Mouse (Mus musculus): ENCODE measurements around the gene Rbfox1. TPM values are rescaled to one million over a fixed set of nuclear protein-coding genes. Genes with fewer than 3 reads are reported as not detected.

The Rbfox1 gene
- polyA plus RNA-seq, 1 experiment from 2014 or later, result 4.7 TPM

DNA sequence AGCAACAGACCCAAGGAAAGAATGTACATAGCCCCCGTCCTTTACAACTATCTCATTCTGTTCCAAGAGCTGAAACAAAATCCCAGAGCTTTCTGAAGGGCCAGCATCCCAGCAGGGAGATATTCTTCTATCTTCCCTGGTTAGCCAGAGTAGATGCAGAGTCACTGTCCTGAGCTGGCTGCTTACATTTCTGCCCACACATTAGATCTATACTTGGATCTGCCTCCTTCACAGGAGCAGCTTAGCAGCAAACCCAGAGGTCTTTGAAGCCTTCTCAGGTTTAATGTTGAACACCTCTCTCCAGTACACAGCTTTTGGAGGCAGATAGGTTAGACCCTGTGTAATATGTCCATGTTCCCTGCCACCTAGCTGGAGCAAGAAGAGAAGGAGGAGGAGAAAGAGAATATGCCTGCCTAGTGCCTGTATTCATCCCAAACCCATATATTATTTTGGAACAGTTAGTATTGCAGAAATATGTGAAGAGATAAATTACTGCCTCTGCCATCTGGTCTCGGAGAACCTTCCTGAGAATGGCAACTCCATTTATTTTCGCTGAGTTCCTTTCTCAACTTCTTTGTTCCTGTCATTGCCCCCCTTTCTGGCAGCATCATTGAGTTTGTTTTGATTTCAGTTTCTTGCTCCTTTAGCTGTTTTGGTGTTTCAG lies 640.5 kb downstream of the Rbfox1 start:
- Histone ChIP-seq H3K9ac (ENCODE audit: low read length) (no peak overlapping the region), H3K36me3 (ENCODE audit: control insufficient read depth, insufficient read depth, low read length) (no peaks in the 10 kb centered on the region), H3K27ac (replicated peaks in 1 of 2; ENCODE audit: control insufficient read depth in 1 of 2, insufficient read depth in 1 of 2, low read depth in 2 of 2, low read length in 2 of 2) (no peak overlapping the region), H3K9me3 (ENCODE audit: control insufficient read depth, low read length) (no peaks in the 10 kb centered on the region), H3K4me1 (ENCODE audit: control insufficient read depth in 2 of 2, insufficient read depth in 2 of 2, low read length in 2 of 2) (no peaks in the 10 kb centered on the region), H3K4me2 (ENCODE audit: low read length) (no peak overlapping the region), H3K4me3 (ENCODE audit: control insufficient read depth in 1 of 2, insufficient read depth in 1 of 2, low read depth in 1 of 2, low read length in 2 of 2) (no peak overlapping the region), H3K27me3 (ENCODE audit: control insufficient read depth, insufficient read depth, low read length) (no peaks in the 10 kb centered on the region)
- no peak for ATAC-seq (ENCODE audit: insufficient number of reproducible peaks, insufficient read depth, low FRiP score, low read depth)
- WGBS, result 65% methylated on average over 3 of the region's 3 CpGs

DNA sequence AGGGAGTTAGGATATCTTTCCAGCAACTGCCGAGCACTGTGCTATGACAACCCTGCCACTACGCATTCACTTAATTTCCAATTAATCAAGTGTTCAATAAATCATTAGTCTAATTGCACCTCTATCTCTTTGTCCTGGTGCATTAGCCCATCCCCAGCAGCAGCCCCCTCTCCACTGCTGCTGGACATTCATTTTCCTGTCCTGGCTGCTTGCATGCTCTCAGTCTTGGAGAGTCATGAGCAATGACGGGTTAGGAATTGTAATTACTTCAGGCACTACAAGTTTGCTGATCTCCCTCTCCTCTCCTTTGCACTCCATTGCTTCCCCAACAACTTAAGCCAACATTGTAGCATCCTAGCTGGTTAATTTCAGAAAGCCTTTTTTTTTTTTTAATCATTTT lies 646.3 kb downstream of the Rbfox1 start:
- Histone ChIP-seq H3K9ac (ENCODE audit: low read length) (no peak overlapping the region), H3K27ac (replicated peaks in 1 of 2; ENCODE audit: control insufficient read depth in 1 of 2, insufficient read depth in 1 of 2, low read depth in 2 of 2, low read length in 2 of 2) (no peak overlapping the region), H3K27me3 (ENCODE audit: control insufficient read depth, insufficient read depth, low read length) (no peaks in the 10 kb centered on the region), H3K4me1 (ENCODE audit: control insufficient read depth in 2 of 2, insufficient read depth in 2 of 2, low read length in 2 of 2) (no peaks in the 10 kb centered on the region), H3K4me3 (ENCODE audit: control insufficient read depth in 1 of 2, insufficient read depth in 1 of 2, low read depth in 1 of 2, low read length in 2 of 2) (no peak overlapping the region), H3K9me3 (ENCODE audit: control insufficient read depth, low read length) (no peaks in the 10 kb centered on the region), H3K36me3 (ENCODE audit: control insufficient read depth, insufficient read depth, low read length) (no peaks in the 10 kb centered on the region), H3K4me2 (ENCODE audit: low read length) (no peak overlapping the region)
- 87% methylated on average over 3 of the region's 3 CpGs for WGBS
- ATAC-seq (ENCODE audit: insufficient number of reproducible peaks, insufficient read depth, low FRiP score, low read depth), result no peak

GRCm38 (mm10) chr16:6532077-6532995 lies 647.2 kb downstream of the Rbfox1 start:
- H3K27me3 ChIP-seq (ENCODE audit: control insufficient read depth, insufficient read depth, low read length), result no peaks in the 10 kb centered on the region
- no peak overlapping the region for H3K9ac ChIP-seq (ENCODE audit: low read length)
- H3K4me2 ChIP-seq (ENCODE audit: low read length), result no peak overlapping the region
- 71% methylated on average over 9 of the region's 9 CpGs for WGBS
- H3K9me3 ChIP-seq (ENCODE audit: control insufficient read depth, low read length), result no peaks in the 10 kb centered on the region
- no peak for ATAC-seq (ENCODE audit: insufficient number of reproducible peaks, insufficient read depth, low FRiP score, low read depth)
- no peak overlapping the region for H3K27ac ChIP-seq (replicated peaks in 1 of 2; ENCODE audit: control insufficient read depth in 1 of 2, insufficient read depth in 1 of 2, low read depth in 2 of 2, low read length in 2 of 2)
- H3K4me3 ChIP-seq (ENCODE audit: control insufficient read depth in 1 of 2, insufficient read depth in 1 of 2, low read depth in 1 of 2, low read length in 2 of 2), result no peak overlapping the region
- no peaks in the 10 kb centered on the region for H3K4me1 ChIP-seq (ENCODE audit: control insufficient read depth in 2 of 2, insufficient read depth in 2 of 2, low read length in 2 of 2)
- H3K36me3 ChIP-seq (ENCODE audit: control insufficient read depth, insufficient read depth, low read length), result no peaks in the 10 kb centered on the region

- WGBS, result 39% methylated on average over 4 of the region's 4 CpGs
- Histone ChIP-seq H3K4me1 (ENCODE audit: control insufficient read depth in 2 of 2, insufficient read depth in 2 of 2, low read length in 2 of 2) (no peaks in the 10 kb centered on the region), H3K4me3 (ENCODE audit: control insufficient read depth in 1 of 2, insufficient read depth in 1 of 2, low read depth in 1 of 2, low read length in 2 of 2) (no peak overlapping the region), H3K27ac (replicated peaks in 1 of 2; ENCODE audit: control insufficient read depth in 1 of 2, insufficient read depth in 1 of 2, low read depth in 2 of 2, low read length in 2 of 2) (no peak overlapping the region), H3K9ac (ENCODE audit: low read length) (no peak overlapping the region), H3K36me3 (ENCODE audit: control insufficient read depth, insufficient read depth, low read length) (no peaks in the 10 kb centered on the region), H3K9me3 (ENCODE audit: control insufficient read depth, low read length) (no peaks in the 10 kb centered on the region), H3K4me2 (ENCODE audit: low read length) (no peak overlapping the region), H3K27me3 (ENCODE audit: control insufficient read depth, insufficient read depth, low read length) (no peaks in the 10 kb centered on the region)
- ATAC-seq (ENCODE audit: insufficient number of reproducible peaks, insufficient read depth, low FRiP score, low read depth), result no peak
Observed at GRCm38 (mm10) chr16:6555776-6556175, 670.6 kb downstream of the Rbfox1 start.

DNA sequence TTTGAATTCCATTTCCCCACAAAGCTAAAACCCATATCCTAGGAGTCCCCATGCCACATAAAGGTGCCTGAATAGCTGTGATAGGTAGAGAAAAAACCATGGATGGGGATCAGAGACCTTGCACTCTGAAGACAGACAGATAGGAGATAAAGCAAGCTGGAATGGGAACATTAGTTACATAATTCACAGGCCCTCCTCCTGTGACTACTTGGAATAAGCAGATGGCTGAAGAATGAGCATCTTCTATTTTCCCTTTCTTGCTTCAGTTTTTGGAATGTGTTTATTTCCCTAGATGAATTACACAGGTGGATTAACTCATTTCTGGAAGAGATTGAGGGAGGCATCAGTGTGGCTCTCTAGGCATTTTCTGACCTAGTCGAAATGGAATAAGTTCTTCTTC lies 672.6 kb downstream of the Rbfox1 start:
- no peaks in the 10 kb centered on the region for H3K27me3 ChIP-seq (ENCODE audit: control insufficient read depth, insufficient read depth, low read length)
- no peak overlapping the region for H3K9ac ChIP-seq (ENCODE audit: low read length)
- no peak for ATAC-seq (ENCODE audit: insufficient number of reproducible peaks, insufficient read depth, low FRiP score, low read depth)
- H3K4me1 ChIP-seq (ENCODE audit: control insufficient read depth in 2 of 2, insufficient read depth in 2 of 2, low read length in 2 of 2), result no peaks in the 10 kb centered on the region
- no peak overlapping the region for H3K4me2 ChIP-seq (ENCODE audit: low read length)
- no peak overlapping the region for H3K4me3 ChIP-seq (ENCODE audit: control insufficient read depth in 1 of 2, insufficient read depth in 1 of 2, low read depth in 1 of 2, low read length in 2 of 2)
- 58% methylated on average over 1 of the region's 1 CpGs for WGBS
- no peak overlapping the region for H3K27ac ChIP-seq (replicated peaks in 1 of 2; ENCODE audit: control insufficient read depth in 1 of 2, insufficient read depth in 1 of 2, low read depth in 2 of 2, low read length in 2 of 2)
- H3K36me3 ChIP-seq (ENCODE audit: control insufficient read depth, insufficient read depth, low read length), result no peaks in the 10 kb centered on the region
- no peaks in the 10 kb centered on the region for H3K9me3 ChIP-seq (ENCODE audit: control insufficient read depth, low read length)

GRCm38 (mm10) chr16:6584700-6585099 lies 699.5 kb downstream of the Rbfox1 start:
- Histone ChIP-seq H3K36me3 (ENCODE audit: control insufficient read depth, insufficient read depth, low read length) (no peaks in the 10 kb centered on the region), H3K27ac (replicated peaks in 1 of 2; ENCODE audit: control insufficient read depth in 1 of 2, insufficient read depth in 1 of 2, low read depth in 2 of 2, low read length in 2 of 2) (no peak overlapping the region), H3K4me2 (ENCODE audit: low read length) (no peak overlapping the region), H3K4me3 (ENCODE audit: control insufficient read depth in 1 of 2, insufficient read depth in 1 of 2, low read depth in 1 of 2, low read length in 2 of 2) (no peak overlapping the region), H3K27me3 (ENCODE audit: control insufficient read depth, insufficient read depth, low read length) (no peaks in the 10 kb centered on the region), H3K9me3 (ENCODE audit: control insufficient read depth, low read length) (no peaks in the 10 kb centered on the region), H3K9ac (ENCODE audit: low read length) (no peak overlapping the region), H3K4me1 (ENCODE audit: control insufficient read depth in 2 of 2, insufficient read depth in 2 of 2, low read length in 2 of 2) (no peaks in the 10 kb centered on the region)
- WGBS, result 84% methylated on average over 2 of the region's 2 CpGs
- no peak for ATAC-seq (ENCODE audit: insufficient number of reproducible peaks, insufficient read depth, low FRiP score, low read depth)

DNA sequence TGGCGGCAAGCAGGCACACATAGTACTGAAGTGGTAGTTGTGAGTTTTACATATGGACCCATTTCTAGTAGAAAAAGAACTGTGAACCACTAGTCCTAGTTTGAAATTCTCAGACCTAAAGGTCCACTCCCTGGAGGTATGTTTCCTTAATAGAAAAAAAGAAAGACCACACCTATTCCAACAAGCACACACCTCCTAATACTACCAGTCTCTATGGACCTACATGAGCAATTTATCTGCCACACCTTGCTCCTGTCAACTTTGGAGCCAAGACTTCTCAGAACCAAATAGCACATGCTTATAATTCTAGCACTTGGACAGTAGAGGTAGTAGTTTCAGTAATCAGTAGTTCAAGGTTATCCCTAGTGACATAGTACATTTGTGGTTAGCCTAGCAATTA lies 700.0 kb downstream of the Rbfox1 start:
- Histone ChIP-seq H3K9me3 (ENCODE audit: control insufficient read depth, low read length) (no peaks in the 10 kb centered on the region), H3K4me3 (ENCODE audit: control insufficient read depth in 1 of 2, insufficient read depth in 1 of 2, low read depth in 1 of 2, low read length in 2 of 2) (no peak overlapping the region), H3K27me3 (ENCODE audit: control insufficient read depth, insufficient read depth, low read length) (no peaks in the 10 kb centered on the region), H3K27ac (replicated peaks in 1 of 2; ENCODE audit: control insufficient read depth in 1 of 2, insufficient read depth in 1 of 2, low read depth in 2 of 2, low read length in 2 of 2) (no peak overlapping the region), H3K4me2 (ENCODE audit: low read length) (no peak overlapping the region), H3K4me1 (ENCODE audit: control insufficient read depth in 2 of 2, insufficient read depth in 2 of 2, low read length in 2 of 2) (no peaks in the 10 kb centered on the region), H3K36me3 (ENCODE audit: control insufficient read depth, insufficient read depth, low read length) (no peaks in the 10 kb centered on the region), H3K9ac (ENCODE audit: low read length) (no peak overlapping the region)
- WGBS, result 76% methylated on average over 1 of the region's 1 CpGs
- no peak for ATAC-seq (ENCODE audit: insufficient number of reproducible peaks, insufficient read depth, low FRiP score, low read depth)
